Mouse (Mus musculus) hindbrain, embryonic 13.5 days (tissue): ENCODE results near the gene Olfr1133. TPM values are rescaled to one million over a fixed set of nuclear protein-coding genes. Genes with fewer than 3 reads are reported as not detected.
"Not testable (repeated sequence)": the region's sequence is repeated elsewhere in the genome, so short reads cannot be mapped to it uniquely, and the experiment has no call there.

Experiments
- ATAC-seq: fragments of 200-750 bp; cut with Nextera tagmentation; 2 replicates; pipeline ENCODE4 v1.8.0; 2017; ENCODE audit warnings: moderate TSS enrichment; ENCODE audit not compliant: low FRiP score
- H3K27ac ChIP-seq: fragments of 300-500 bp; sonication (generic); 2 replicates; pipeline ENCODE4 v1.5.1; 2015; ENCODE audit warnings: inconsistent platforms, mild to moderate bottlenecking, moderate library complexity
- H3K27me3 ChIP-seq: fragments of 300-500 bp; sonication (generic); 2 replicates; pipeline ENCODE4 v1.6.1; 2015; ENCODE audit warnings: mild to moderate bottlenecking, inconsistent platforms
- H3K36me3 ChIP-seq: fragments of 300-500 bp; sonication (generic); 2 replicates; pipeline ENCODE4 v1.6.1; 2015; ENCODE audit warnings: mild to moderate bottlenecking, inconsistent platforms
- H3K4me1 ChIP-seq: fragments of 300-500 bp; sonication (generic); replicated peaks from 2 replicates; pipeline ENCODE4 v1.6.1; 2015; ENCODE audit warnings: inconsistent platforms
- H3K4me2 ChIP-seq: fragments of 300-500 bp; sonication (generic); 2 replicates; pipeline ENCODE4 v1.6.1; 2015; ENCODE audit warnings: inconsistent platforms, mild to moderate bottlenecking, moderate library complexity
- H3K4me3 ChIP-seq: fragments of 300-500 bp; sonication (generic); 2 replicates; pipeline ENCODE4 v1.5.1; 2015; ENCODE audit warnings: mild to moderate bottlenecking, inconsistent platforms
- H3K9ac ChIP-seq: fragments of 300-500 bp; sonication (generic); 2 replicates; pipeline ENCODE4 v1.6.1; 2015; ENCODE audit warnings: mild to moderate bottlenecking, inconsistent platforms
- H3K9me3 ChIP-seq: fragments of 300-500 bp; sonication (generic); 2 replicates; pipeline ENCODE4 v1.6.1; 2016; ENCODE audit warnings: inconsistent platforms
- WGBS: fragments of 180-500 bp; shearing (Covaris S2); methylation state at CpG from one replicate; pipeline ENCODE4 v1.1.7; 2015; 5-methylcytosine and 5-hydroxymethylcytosine counted together
- polyA plus RNA-seq: library from polyadenylated mRNA; unstranded; fragments of >200 nt; fragmentation: Nextera tagmentation; extraction: Ambion mirVana; gene quantifications from 2 replicates; pipeline ENCODE4 v1.2.1, GENCODE M21; 2015

Gene Olfr1133
- not detected in 2 replicates for polyA plus RNA-seq

GRCm38 (mm10) chr2:87647274-87647673 lies at the start of gene Olfr1133:
Gene Olfr1133 (minus strand): TSS chr2:87647374.
- H3K9me3 ChIP-seq, result no peaks in the 10 kb centered on the region
- H3K27ac ChIP-seq, result no peak within 1 kb of the TSS
- ATAC-seq, result no peak
- H3K4me1 ChIP-seq, result no peaks in the 10 kb centered on the region
- H3K9ac ChIP-seq, result no peak within 1 kb of the TSS
- H3K36me3 ChIP-seq, result no peaks in the 10 kb centered on the region
- no peak within 1 kb of the TSS for H3K4me2 ChIP-seq
- H3K4me3 ChIP-seq, result no peak within 1 kb of the TSS
- no peaks in the 10 kb centered on the region for H3K27me3 ChIP-seq

GRCm38 (mm10) chr2:87693847-87694246 lies 46.7 kb upstream of the Olfr1133 start, which contains the start of gene Olfr1136:
Gene Olfr1136 (minus strand): TSS chr2:87693947.
- no peaks in the 10 kb centered on the region for H3K4me1 ChIP-seq
- H3K9me3 ChIP-seq, result no peaks in the 10 kb centered on the region
- no peak within 1 kb of the TSS for H3K4me2 ChIP-seq
- no peak within 1 kb of the TSS for H3K27ac ChIP-seq
- H3K4me3 ChIP-seq, result no peak within 1 kb of the TSS
- no peaks in the 10 kb centered on the region for H3K36me3 ChIP-seq
- no peak within 1 kb of the TSS for H3K9ac ChIP-seq
- H3K27me3 ChIP-seq, result no peaks in the 10 kb centered on the region
- ATAC-seq, result no peak

- Histone ChIP-seq H3K4me3 (no peak within 1 kb of the TSS), H3K4me1 (no peaks in the 10 kb centered on the region), H3K27me3 (no peaks in the 10 kb centered on the region), H3K4me2 (no peak within 1 kb of the TSS), H3K36me3 (no peaks in the 10 kb centered on the region), H3K9me3 (no peaks in the 10 kb centered on the region), H3K9ac (no peak within 1 kb of the TSS), H3K27ac (no peak within 1 kb of the TSS)
- no peak for ATAC-seq
- 31% methylated on average over 1 of the region's 1 CpGs for whole genome bisulfite sequencing
Observed at GRCm38 (mm10) chr2:87673564-87673963, 26.4 kb upstream of the Olfr1133 start, which contains the start of gene Olfr1135. Gene Olfr1135 (minus strand): TSS chr2:87673664.

GRCm38 (mm10) chr2:87658360-87658759 lies 11.2 kb upstream of the Olfr1133 start, which contains the start of gene Olfr1134:
Gene Olfr1134 (minus strand): TSS chr2:87658460.
- no peaks in the 10 kb centered on the region for H3K36me3 ChIP-seq
- no peak within 1 kb of the TSS for H3K4me2 ChIP-seq
- no peak for ATAC-seq
- H3K9ac ChIP-seq, result no peak within 1 kb of the TSS
- no peaks in the 10 kb centered on the region for H3K9me3 ChIP-seq
- no peaks in the 10 kb centered on the region for H3K4me1 ChIP-seq
- H3K4me3 ChIP-seq, result no peak within 1 kb of the TSS
- H3K27me3 ChIP-seq, result no peaks in the 10 kb centered on the region
- 88% methylated on average over 2 of the region's 2 CpGs for WGBS
- H3K27ac ChIP-seq, result no peak within 1 kb of the TSS

GRCm38 (mm10) chr2:87642441-87642840 lies 4.7 kb downstream of the Olfr1133 start:
- no peak overlapping the region for H3K27ac ChIP-seq
- H3K9ac ChIP-seq, result no peak overlapping the region
- no peaks in the 10 kb centered on the region for H3K36me3 ChIP-seq
- H3K9me3 ChIP-seq, result no peaks in the 10 kb centered on the region
- H3K27me3 ChIP-seq, result no peaks in the 10 kb centered on the region
- no peak overlapping the region for H3K4me3 ChIP-seq
- no peak for ATAC-seq
- no peaks in the 10 kb centered on the region for H3K4me1 ChIP-seq
- no peak overlapping the region for H3K4me2 ChIP-seq

- H3K27ac ChIP-seq, result no peak within 1 kb of the TSS
- no peaks in the 10 kb centered on the region for H3K4me1 ChIP-seq
- no peak within 1 kb of the TSS for H3K4me3 ChIP-seq
- H3K36me3 ChIP-seq, result no peaks in the 10 kb centered on the region
- H3K9me3 ChIP-seq, result no peaks in the 10 kb centered on the region
- no peak for ATAC-seq
- no peak within 1 kb of the TSS for H3K9ac ChIP-seq
- no peak within 1 kb of the TSS for H3K4me2 ChIP-seq
- no peaks in the 10 kb centered on the region for H3K27me3 ChIP-seq
Observed at GRCm38 (mm10) chr2:87637435-87637834, 9.7 kb downstream of the Olfr1133 start, which contains the start of gene Olfr1132. Gene Olfr1132 (minus strand): TSS chr2:87637535.

- WGBS, result 68% methylated on average over 3 of the region's 3 CpGs
- Histone ChIP-seq H3K4me3 (no peak within 1 kb of the TSS), H3K9me3 (no peaks in the 10 kb centered on the region), H3K36me3 (no peaks in the 10 kb centered on the region), H3K9ac (no peak within 1 kb of the TSS), H3K4me1 (no peaks in the 10 kb centered on the region), H3K27me3 (no peaks in the 10 kb centered on the region), H3K4me2 (no peak within 1 kb of the TSS), H3K27ac (no peak within 1 kb of the TSS)
- no peak for ATAC-seq
Observed at GRCm38 (mm10) chr2:87626804-87627203, 20.4 kb downstream of the Olfr1133 start, which contains the start of gene Olfr1131. Gene Olfr1131 (plus strand): TSS chr2:87627104.

- not testable (repeated sequence) for ATAC-seq, H3K9me3 ChIP-seq, H3K4me1 ChIP-seq, H3K27me3 ChIP-seq, H3K27ac ChIP-seq, H3K9ac ChIP-seq, H3K36me3 ChIP-seq, H3K4me2 ChIP-seq, H3K4me3 ChIP-seq
Observed at GRCm38 (mm10) chr2:87605912-87606311, 41.3 kb downstream of the Olfr1133 start, which contains the start of gene Olfr1130. Gene Olfr1130 (plus strand): TSS chr2:87606212.

Other genes starting within 250 kb of the Olfr1133 start
- not detected in 2 replicates for gene Olfr1123, start 230.7 kb downstream of the Olfr1133 start, polyA plus RNA-seq
- gene Olfr1124, start 217.1 kb downstream of the Olfr1133 start, polyA plus RNA-seq, result 0.08 TPM in 1 of 2 replicates, not detected in the other
- not detected in 2 replicates for gene Olfr1126, start 193.4 kb downstream of the Olfr1133 start, polyA plus RNA-seq
- gene Pramel7, start 150.3 kb downstream of the Olfr1133 start, polyA plus RNA-seq, result not detected in 2 replicates
- gene Pramel6, start 140.8 kb downstream of the Olfr1133 start, polyA plus RNA-seq, result not detected in 2 replicates
- not detected in 2 replicates for gene Olfr153, start 115.6 kb downstream of the Olfr1133 start, polyA plus RNA-seq
- gene Olfr1128, start 101.8 kb downstream of the Olfr1133 start, polyA plus RNA-seq, result not detected in 2 replicates
- gene Olfr1129, start 73.5 kb downstream of the Olfr1133 start, polyA plus RNA-seq, result not detected in 2 replicates
- gene Olfr1130, start 41.2 kb downstream of the Olfr1133 start, polyA plus RNA-seq, result not detected in 2 replicates
- not detected in 2 replicates for gene Olfr1131, start 20.3 kb downstream of the Olfr1133 start, polyA plus RNA-seq
- gene Olfr1132, start 9.8 kb downstream of the Olfr1133 start, polyA plus RNA-seq, result not detected in 2 replicates
- not detected in 2 replicates for gene Olfr1134, start 11.1 kb upstream of the Olfr1133 start, polyA plus RNA-seq
- not detected in 2 replicates for gene Olfr1135, start 26.3 kb upstream of the Olfr1133 start, polyA plus RNA-seq
- not detected in 2 replicates for gene Olfr1136, start 46.6 kb upstream of the Olfr1133 start, polyA plus RNA-seq
- gene Olfr1137, start 65.8 kb upstream of the Olfr1133 start, polyA plus RNA-seq, result not detected in 2 replicates
- gene Olfr1138, start 92.6 kb upstream of the Olfr1133 start, polyA plus RNA-seq, result not detected in 2 replicates
- gene Olfr1140, start 96.4 kb upstream of the Olfr1133 start, polyA plus RNA-seq, result not detected in 2 replicates
- not detected in 2 replicates for gene Olfr1141, start 106.6 kb upstream of the Olfr1133 start, polyA plus RNA-seq
- not detected in 2 replicates for gene Olfr152, start 132.1 kb upstream of the Olfr1133 start, polyA plus RNA-seq
- not detected in 2 replicates for gene Olfr1143, start 153.2 kb upstream of the Olfr1133 start, polyA plus RNA-seq
- gene Olfr1145, start 162.4 kb upstream of the Olfr1133 start, polyA plus RNA-seq, result not detected in 2 replicates
- not detected in 2 replicates for gene Olfr1148, start 183.2 kb upstream of the Olfr1133 start, polyA plus RNA-seq
- gene Olfr1150-ps1, start 196.6 kb upstream of the Olfr1133 start, polyA plus RNA-seq, result not detected in 2 replicates
- gene Olfr1151, start 208.5 kb upstream of the Olfr1133 start, polyA plus RNA-seq, result not detected in 2 replicates
- not detected in 2 replicates for gene Olfr1152, start 219.1 kb upstream of the Olfr1133 start, polyA plus RNA-seq
- not detected in 2 replicates for gene Olfr1153, start 247.6 kb upstream of the Olfr1133 start, polyA plus RNA-seq